28 mouse cellular contexts compared by ENCODE assay signal in the genomic region with DNA sequence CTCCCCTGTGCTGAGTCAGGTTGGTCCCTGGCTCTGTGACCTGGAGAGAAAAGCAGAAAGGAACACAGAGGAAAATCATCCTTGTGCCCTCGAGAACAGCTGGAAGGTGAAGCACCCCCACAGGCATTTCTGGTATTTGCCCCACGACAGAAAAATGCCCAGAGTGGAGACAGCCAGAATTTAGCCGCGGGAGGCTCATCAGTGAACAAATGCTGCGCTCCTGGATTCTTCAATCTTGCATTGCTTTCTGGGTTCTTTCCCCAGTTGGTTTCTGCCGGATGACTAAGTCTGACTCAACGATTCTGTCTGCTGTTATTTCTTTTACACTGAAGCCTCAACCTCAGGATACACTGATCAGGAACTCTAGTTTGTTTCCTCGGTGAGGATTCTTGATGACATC. TPM values are rescaled to one million over a fixed set of nuclear protein-coding genes. Genes with fewer than 3 reads are reported as not detected.
DNase-seq lines count a peak whose midpoint lies in the region; TF ChIP-seq lines count a peak whose summit lies in the region.
"Had no signal": no experiment of that assay in that cellular context is flagged by ENCODE, and none has a peak within 500 bp of the region (broad histone marks: within the 10 kb centered on the region; RNA-seq: fewer than 3 reads in every experiment).

No protein-coding gene starts in this region.

- peak overlapping the region; percentile 40 for H3K4me2 ChIP-seq in myocyte (ENCODE audit: low read depth)
- H3K4me2 ChIP-seq: embryonic facial prominence, embryonic 13.5 days; forebrain, embryonic 13.5 days; heart, embryonic 13.5 days; hindbrain, embryonic 12.5 days; hindbrain, embryonic 15.5 days had no signal

- peak; percentile 74 for DNase-seq in heart, adult 11 months
- DNase-seq in heart, postnatal 4 days, result no peak
- DNase-seq in 416B (ENCODE audit: low read depth), result peak; percentile 48
- peak; percentile 71 for DNase-seq in NIH3T3 (ENCODE audit: low read depth)
- DNase-seq in urinary bladder, postnatal 10 days (ENCODE audit: low spot score), result no peak
- DNase-seq in cerebellum, adult 18-20 months, result no peak
- DNase-seq in cerebellum, adult 9-10 months, result no peak
- DNase-seq: adrenal gland, adult 8-10 months; cerebellum, adult 2 months; cerebellum, postnatal 10 days; cerebellum, postnatal 36 days; embryo, embryonic 11 days; gastrocnemius, adult 2 months; gastrocnemius, postnatal 14 days; heart, adult 2 months; heart, postnatal 14 days; kidney, adult 2 months had no signal

- no peak for TF ChIP-seq POLR2A in myocyte (IDR thresholded peaks at IDR 0.05; ENCODE audit: insufficient read length, low read depth)

- peaks cover 18% of the 10 kb centered on the region for H3K79me2 ChIP-seq in myocyte (ENCODE audit: control insufficient read depth, insufficient read depth)

- no peaks in the 10 kb centered on the region for H3K27me3 ChIP-seq in myocyte (ENCODE audit: control insufficient read depth, insufficient read depth, insufficient read length)
- H3K27me3 ChIP-seq: embryonic facial prominence, embryonic 13.5 days; forebrain, embryonic 13.5 days; hindbrain, embryonic 12.5 days; hindbrain, embryonic 15.5 days had no signal

- H3ac ChIP-seq in myocyte (ENCODE audit: control insufficient read depth, insufficient read length), result no peak overlapping the region

- H3K4me3 ChIP-seq in myocyte, result no peak overlapping the region
- H3K4me3 ChIP-seq: embryonic facial prominence, embryonic 10.5 days; embryonic facial prominence, embryonic 13.5 days; forebrain, embryonic 10.5 days; forebrain, embryonic 13.5 days; gastrocnemius, adult 2 months; heart, adult 2 months; heart, embryonic 10.5 days; heart, embryonic 13.5 days; hindbrain, embryonic 12.5 days; hindbrain, embryonic 15.5 days had no signal

- H3K36me3 ChIP-seq in myocyte (ENCODE audit: control insufficient read depth, insufficient read depth), result no peaks in the 10 kb centered on the region
- H3K36me3 ChIP-seq: embryonic facial prominence, embryonic 10.5 days; embryonic facial prominence, embryonic 13.5 days; forebrain, embryonic 10.5 days; heart, embryonic 10.5 days; heart, embryonic 13.5 days; hindbrain, embryonic 12.5 days; hindbrain, embryonic 15.5 days had no signal

TF ChIP-seq in myocyte, 11 proteins besides CTCF, POLR2A, EP300 and RAD21:
- TF ChIP-seq TCF12 (IDR thresholded peaks at IDR 0.05; ENCODE audit: insufficient read depth, poor library complexity, severe bottlenecking), result no peak
- no peak for TF ChIP-seq SRF (IDR thresholded peaks at IDR 0.05; ENCODE audit: control insufficient read depth, insufficient read length, low read depth)

RNA-seq across cellular contexts. Expression of gene Arl1, which starts 2.5 kb away (rescaled TPM):
- 10 to 100 TPM; 92.5 to 99.5 TPM for total RNA-seq in heart, postnatal 4 days (2021)
- polyA plus RNA-seq in myocyte (2012; fragmentation: generic; extraction: Trizol), result 69.5 TPM

RNA-seq across cellular contexts. Expression of gene Spic, which starts 43.4 kb away (rescaled TPM):
- total RNA-seq in heart, postnatal 4 days (2021), result not detected
- polyA plus RNA-seq in myocyte (2012; fragmentation: generic; extraction: Trizol), result not detected
- total RNA-seq: gastrocnemius, adult 2 months; gastrocnemius, postnatal 14 days had no signal
- polyA plus RNA-seq: cortical plate, adult 2 months; embryonic facial prominence, embryonic 10.5 days; embryonic facial prominence, embryonic 13.5 days; forebrain, embryonic 10.5 days; forebrain, embryonic 13.5 days; forebrain, embryonic 16.5 days; heart, embryonic 10.5 days; hindbrain, embryonic 12.5 days; hindbrain, embryonic 15.5 days had no signal

Comparison
In these comparisons a context has a peak if more than half of its experiments do, and no peak if none do; other contexts are left out.
1. DNase-seq: peak in heart, adult 11 months (single experiment), 416B (single experiment) and NIH3T3 (single experiment); none in heart, postnatal 4 days (single experiment), urinary bladder, postnatal 10 days (single experiment), cerebellum, adult 18-20 months (0 of 2) and cerebellum, adult 9-10 months (single experiment).